Mouse (Mus musculus) thymus, postnatal 36 days (tissue): ENCODE measurements around the gene Slc16a11.
"Not testable (repeated sequence)": the region's sequence is repeated elsewhere in the genome, so short reads cannot be mapped to it uniquely, and the experiment has no call there.

Experiments used
- DNase-seq, 2 experiments: peaks; one replicate each; pipeline ENCODE4 v3.0.0; 2022; ENCODE audit warnings: mixed read lengths in 2 of 2

Slc16a11 gene

GRCm38 (mm10) chr11:70212423-70212822, at the start of gene Slc16a11:
Gene Slc16a11, plus strand, starts transcription at chr11:70212752.
- DNase-seq = no peak

- no peak for DNase-seq
These were observed 46.3 kb upstream of the Slc16a11 start for GRCm38 (mm10) chr11:70165972-70166921.

- no peak for DNase-seq
These were observed 44.4 kb upstream of the Slc16a11 start for GRCm38 (mm10) chr11:70168136-70168535.

GRCm38 (mm10) chr11:70169471-70169870, 43.1 kb upstream of the Slc16a11 start:
- DNase-seq = not testable (repeated sequence)

GRCm38 (mm10) chr11:70170291-70170690, 42.3 kb upstream of the Slc16a11 start:
- no peak for DNase-seq

GRCm38 (mm10) chr11:70171181-70171580, 41.4 kb upstream of the Slc16a11 start:
- DNase-seq = no peak

GRCm38 (mm10) chr11:70171847-70172246, 40.7 kb upstream of the Slc16a11 start:
- peak; percentile 26 to 29 for DNase-seq

- peak in 1 of 2 experiments; percentile 9 for DNase-seq
These were observed 40.3 kb upstream of the Slc16a11 start for GRCm38 (mm10) chr11:70172298-70172697.

- DNase-seq = no peak
These were observed 38.1 kb upstream of the Slc16a11 start for GRCm38 (mm10) chr11:70174491-70174890.

GRCm38 (mm10) chr11:70177647-70178046, 34.9 kb upstream of the Slc16a11 start:
- DNase-seq = no peak

- no peak for DNase-seq
These were observed 34.2 kb upstream of the Slc16a11 start for GRCm38 (mm10) chr11:70178311-70178710.

- DNase-seq = no peak
These were observed 33.8 kb upstream of the Slc16a11 start for GRCm38 (mm10) chr11:70178756-70179155.

GRCm38 (mm10) chr11:70179401-70179800, 33.2 kb upstream of the Slc16a11 start:
- DNase-seq = no peak

GRCm38 (mm10) chr11:70180496-70180895, 32.1 kb upstream of the Slc16a11 start:
- no peak for DNase-seq

GRCm38 (mm10) chr11:70185120-70185519, 27.4 kb upstream of the Slc16a11 start:
- no peak for DNase-seq

- no peak for DNase-seq
These were observed 23.0 kb upstream of the Slc16a11 start for GRCm38 (mm10) chr11:70189319-70190134.

GRCm38 (mm10) chr11:70191188-70191587, 21.4 kb upstream of the Slc16a11 start:
- no peak for DNase-seq

GRCm38 (mm10) chr11:70192157-70192556, 20.4 kb upstream of the Slc16a11 start:
- DNase-seq = no peak

- DNase-seq = no peak
These were observed 18.9 kb upstream of the Slc16a11 start for GRCm38 (mm10) chr11:70193354-70194285.

- no peak for DNase-seq
These were observed 14.2 kb upstream of the Slc16a11 start for GRCm38 (mm10) chr11:70198332-70198731.

- DNase-seq = no peak
These were observed 13.4 kb upstream of the Slc16a11 start for GRCm38 (mm10) chr11:70199107-70199506.

- no peak for DNase-seq
These were observed 12.4 kb upstream of the Slc16a11 start for GRCm38 (mm10) chr11:70200036-70200608.
